Mouse (Mus musculus) activated CD4-positive, CD25-positive, alpha-beta regulatory T cell, adult 9 weeks (primary cell): ENCODE results near the gene Nlrc4. TPM values are rescaled to one million over a fixed set of nuclear protein-coding genes. Genes with fewer than 3 reads are reported as not detected.

Experiments
- polyA plus RNA-seq: library from polyadenylated mRNA; unstranded; fragments of 100-300 nt; shearing (Covaris generic); gene quantifications from one replicate; pipeline ENCODE4 v1.2.1, GENCODE M21; 2017

Nlrc4 gene
- 1.2 TPM for polyA plus RNA-seq

DNA sequence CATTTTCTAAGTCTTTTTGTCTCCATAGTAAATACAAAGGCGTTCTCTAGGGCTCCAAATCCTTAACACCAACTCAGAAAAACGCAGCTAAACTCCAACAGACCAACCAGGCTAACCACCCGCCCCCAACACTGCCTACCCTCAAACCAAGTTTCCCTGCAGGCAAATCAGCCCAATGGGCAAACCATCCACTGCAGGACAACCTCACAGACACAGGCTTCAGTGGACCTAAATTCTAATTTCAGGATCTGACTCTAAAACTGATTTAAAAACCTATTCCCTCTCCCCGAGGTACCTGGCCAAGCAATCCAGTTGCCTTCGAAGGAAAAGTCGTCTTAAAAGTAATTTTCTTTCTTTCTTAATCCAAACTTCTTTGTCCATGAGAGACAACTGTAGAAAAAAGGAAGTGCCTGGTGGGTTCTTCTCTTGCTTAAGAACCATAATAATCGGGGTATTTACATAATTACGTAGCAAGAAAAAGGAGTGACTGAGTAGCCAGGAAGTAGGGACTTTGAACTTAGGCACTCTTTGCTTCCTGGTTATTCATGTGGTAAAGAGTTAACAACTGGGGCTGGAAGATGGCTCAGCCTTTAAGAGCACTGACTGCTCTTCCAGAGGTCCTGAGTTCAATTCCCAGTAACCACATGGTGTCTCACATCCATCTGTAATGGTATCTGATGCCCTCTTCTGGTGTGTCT is at the start of gene Nlrc4:
Gene Nlrc4, minus strand, starts transcription at position 432 of the 698 bp plus-strand sequence.

DNA sequence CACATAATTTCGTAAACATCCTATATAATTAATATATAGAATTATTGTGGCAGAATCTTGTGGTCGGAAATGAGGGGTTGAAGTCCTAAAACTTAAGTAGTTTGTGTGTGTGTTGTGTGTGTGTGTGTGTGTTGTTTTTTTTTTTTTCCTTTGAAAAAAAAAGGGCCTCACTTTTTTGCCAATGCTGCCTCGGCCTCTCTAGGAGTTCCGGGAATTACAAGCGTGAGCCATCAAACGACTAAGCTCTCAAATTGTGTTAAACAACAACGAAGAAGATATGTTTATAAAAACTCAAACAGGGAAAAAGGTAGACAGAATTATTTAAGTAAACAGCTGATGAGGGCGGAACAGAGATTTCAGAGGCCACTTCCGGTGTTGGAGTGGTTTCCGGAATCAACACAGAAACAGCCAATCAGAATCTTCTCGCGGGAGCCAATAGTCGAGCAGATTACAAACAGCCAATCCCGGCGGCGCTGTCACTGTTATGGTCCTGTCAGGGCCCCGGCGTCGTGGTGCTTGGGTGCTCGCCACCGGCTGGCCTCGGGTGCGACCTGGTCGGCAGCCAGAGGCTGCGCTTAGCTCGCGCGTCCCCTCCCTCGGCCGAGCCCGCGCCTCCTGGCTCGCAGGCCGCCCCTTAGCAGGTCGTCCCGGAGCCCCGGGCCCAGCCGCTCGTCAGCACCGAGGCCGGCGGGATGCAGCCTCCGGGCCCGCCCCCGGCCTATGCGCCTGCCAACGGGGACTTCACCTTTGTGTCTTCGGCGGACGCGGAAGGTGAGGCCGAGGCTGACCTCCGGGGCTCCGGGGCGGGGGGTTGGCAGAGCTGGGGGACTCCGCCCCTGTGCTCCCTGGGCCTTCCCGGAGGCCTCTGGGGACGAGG is 30.3 kb upstream of the Nlrc4 start, which contains the start of gene Yipf4:
Gene Yipf4, plus strand, starts transcription at position 470 of the 877 bp plus-strand sequence.

GRCm38 (mm10) chr17:74395383-74396065 is 63.4 kb downstream of the Nlrc4 start, which contains the start of gene Slc30a6:
Slc30a6 (plus strand) TSS chr17:74395608.

Other genes with a start within 250 kb of the Nlrc4 start
- 54.7 TPM for gene Memo1, start 163.6 kb downstream of the Nlrc4 start, polyA plus RNA-seq
- gene Dpy30, start 135.2 kb downstream of the Nlrc4 start, polyA plus RNA-seq = 123 TPM
- 7.3 TPM for gene Spast, start 120.2 kb downstream of the Nlrc4 start, polyA plus RNA-seq
- 34.2 TPM for gene Slc30a6, start 63.5 kb downstream of the Nlrc4 start, polyA plus RNA-seq
- 18.6 TPM for gene Yipf4, start 30.4 kb upstream of the Nlrc4 start, polyA plus RNA-seq
- 47.2 TPM for gene Birc6, start 69.2 kb upstream of the Nlrc4 start, polyA plus RNA-seq